Mouse (Mus musculus) CH12.LX (cell line): Measurements from ENCODE around the gene Mrpl9. TPM values are rescaled to one million over a fixed set of nuclear protein-coding genes. Genes with fewer than 3 reads are reported as not detected.

Experiments used
- DNase-seq: peaks from one replicate; pipeline ENCODE4 v3.0.0-alpha.2; 2013; ENCODE audit errors: extremely low read depth
- H3K27ac ChIP-seq: 2 replicates; pipeline ENCODE4 v1.5.1; 2012; ENCODE audit warnings: low read depth, mild to moderate bottlenecking, control low read depth, moderate library complexity; ENCODE audit not compliant: insufficient read depth
- H3K27me3 ChIP-seq: replicated peaks from 2 replicates; pipeline ENCODE3; 2012; ENCODE audit warnings: inconsistent platforms
- H3K36me3 ChIP-seq, 2 experiments: replicated peaks in 1 of 2; 2 replicates each; pipeline versions ENCODE3 to v1.6.1; 2012; ENCODE audit warnings: inconsistent platforms in 1 of 2, low read length in 1 of 2, mild to moderate bottlenecking in 1 of 2, mixed read lengths in 1 of 2, moderate library complexity in 1 of 2; ENCODE audit not compliant: control insufficient read depth in 1 of 2, insufficient read depth in 1 of 2
- H3K4me1 ChIP-seq, 2 experiments: 2 replicates each; pipeline ENCODE4 v1.6.1; 2012; ENCODE audit warnings: inconsistent platforms in 1 of 2, moderate library complexity in 1 of 2; ENCODE audit not compliant: insufficient read depth in 2 of 2, control insufficient read depth in 1 of 2
- H3K4me2 ChIP-seq: 2 replicates; pipeline ENCODE4 v1.6.1; 2012; ENCODE audit warnings: low read depth, mild to moderate bottlenecking, control low read depth; ENCODE audit not compliant: poor library complexity, insufficient read depth, severe bottlenecking
- H3K4me3 ChIP-seq, 3 experiments: fragments of 150-350 bp in 1 of 3; sonication (generic) in 1 of 3; replicated peaks in 1 of 3; 2 replicates each; pipeline versions ENCODE3 to v1.5.1; 2011 to 2012; ENCODE audit warnings: low read depth in 2 of 3, low read length in 2 of 3, mild to moderate bottlenecking in 2 of 3, moderate library complexity in 2 of 3, control low read depth in 1 of 3, improper control_type of control experiment in 1 of 3, inconsistent platforms in 1 of 3, mixed read lengths in 1 of 3; ENCODE audit not compliant: poor library complexity in 1 of 3
- H3K79me2 ChIP-seq: replicated peaks from 2 replicates; pipeline ENCODE4 v1.6.1; 2012; ENCODE audit warnings: mild to moderate bottlenecking, moderate library complexity; ENCODE audit not compliant: control insufficient read depth, poor library complexity, insufficient read depth, severe bottlenecking; ENCODE audit errors: extremely low read depth
- H3K9ac ChIP-seq: 2 replicates; pipeline ENCODE4 v1.6.1; 2012; ENCODE audit warnings: low read depth, mild to moderate bottlenecking, control low read depth, moderate library complexity; ENCODE audit not compliant: insufficient read depth
- H3K9me3 ChIP-seq: replicated peaks from 2 replicates; pipeline ENCODE3; 2012; ENCODE audit warnings: low read length, inconsistent platforms, mixed read lengths
- BHLHE40 ChIP-seq: IDR thresholded peaks from 2 replicates; pipeline ENCODE4 v1.6.1; 2011; ENCODE audit warnings: mild to moderate bottlenecking, low read depth, low read length, improper control_type of control experiment
- CHD2 ChIP-seq: IDR thresholded peaks from 2 replicates; pipeline ENCODE4 v1.6.1; 2011; ENCODE audit warnings: low read length, improper control_type of control experiment
- CTCF ChIP-seq, 2 experiments: IDR thresholded peaks in 1 of 2; conservative IDR thresholded peaks in 1 of 2; 2 replicates each; pipeline ENCODE4 v1.5.1; 2011 to 2012; ENCODE audit warnings: low read depth in 2 of 2, low read length in 2 of 2, improper control_type of control experiment in 1 of 2, inconsistent platforms in 1 of 2, mild to moderate bottlenecking in 1 of 2, moderate library complexity in 1 of 2
- E2F4 ChIP-seq: IDR thresholded peaks from 2 replicates; pipeline ENCODE4 v1.6.1; 2011; ENCODE audit warnings: low read depth, low read length, improper control_type of control experiment; ENCODE audit not compliant: insufficient replicate concordance
- EP300 ChIP-seq: IDR thresholded peaks from 2 replicates; pipeline ENCODE4 v1.6.1; 2011; ENCODE audit warnings: low read length, improper control_type of control experiment
- ETS1 ChIP-seq: conservative IDR thresholded peaks from 2 replicates; pipeline ENCODE4 v1.6.1; 2012; ENCODE audit warnings: low read depth, mild to moderate bottlenecking, inconsistent platforms, low read length, improper control_type of control experiment, moderate library complexity
- GABPA ChIP-seq: IDR thresholded peaks from 2 replicates; pipeline ENCODE4 v1.6.1; 2012; ENCODE audit warnings: low read depth, low read length, improper control_type of control experiment, inconsistent platforms; ENCODE audit not compliant: insufficient replicate concordance
- HCFC1 ChIP-seq: IDR thresholded peaks from 2 replicates; pipeline ENCODE4 v1.6.1; 2012; ENCODE audit warnings: low read depth, mild to moderate bottlenecking, inconsistent platforms, low read length, improper control_type of control experiment
- IRF4 ChIP-seq: IDR thresholded peaks from 2 replicates; pipeline ENCODE4 v1.6.1; 2014; ENCODE audit warnings: low read depth, mild to moderate bottlenecking, inconsistent platforms, low read length, improper control_type of control experiment
- JUN ChIP-seq: IDR thresholded peaks from 2 replicates; pipeline ENCODE4 v1.6.1; 2011; ENCODE audit warnings: low read depth, mild to moderate bottlenecking, low read length, improper control_type of control experiment, moderate library complexity; ENCODE audit not compliant: insufficient read depth
- MAFK ChIP-seq: IDR thresholded peaks from 2 replicates; pipeline ENCODE4 v1.6.1; 2011; ENCODE audit warnings: low read length, improper control_type of control experiment; ENCODE audit not compliant: insufficient replicate concordance
- MAZ ChIP-seq: IDR thresholded peaks from 2 replicates; pipeline ENCODE4 v1.6.1; 2012; ENCODE audit warnings: low read depth, mild to moderate bottlenecking, inconsistent platforms, low read length, improper control_type of control experiment, moderate library complexity
- MEF2A ChIP-seq: IDR thresholded peaks from 2 replicates; pipeline ENCODE4 v1.6.1; 2014; ENCODE audit warnings: low read depth, mild to moderate bottlenecking, inconsistent platforms, low read length, improper control_type of control experiment, borderline replicate concordance
- NELFE ChIP-seq: IDR thresholded peaks from 2 replicates; pipeline ENCODE4 v1.6.1; 2011; ENCODE audit warnings: low read depth, low read length, improper control_type of control experiment
- NRF1 ChIP-seq: IDR thresholded peaks from 2 replicates; pipeline ENCODE4 v1.6.1; 2014; ENCODE audit warnings: low read depth, mild to moderate bottlenecking, inconsistent platforms, low read length, improper control_type of control experiment, moderate library complexity
- PAX5 ChIP-seq: IDR thresholded peaks from 2 replicates; pipeline ENCODE4 v1.6.1; 2012; ENCODE audit warnings: low read length, inconsistent platforms, mixed read lengths
- POLR2A ChIP-seq: IDR thresholded peaks from 2 replicates; pipeline ENCODE4 v1.6.1; 2011; ENCODE audit warnings: low read depth, mild to moderate bottlenecking, improper control_type of control experiment, low read length
- POLR2AphosphoS2 ChIP-seq: IDR thresholded peaks from 2 replicates; pipeline ENCODE4 v1.6.1; 2011; ENCODE audit warnings: low read depth, low read length, improper control_type of control experiment
- SIN3A ChIP-seq: IDR thresholded peaks from 2 replicates; pipeline ENCODE4 v1.6.1; 2012; ENCODE audit warnings: low read length, improper control_type of control experiment, inconsistent platforms
- TBP ChIP-seq: conservative IDR thresholded peaks from 2 replicates; pipeline ENCODE4 v1.6.1; 2011; ENCODE audit warnings: low read depth, low read length, improper control_type of control experiment
- TCF12 ChIP-seq: IDR thresholded peaks from 2 replicates; pipeline ENCODE4 v1.6.1; 2014; ENCODE audit warnings: low read depth, mild to moderate bottlenecking, inconsistent platforms, low read length, improper control_type of control experiment
- UBTF ChIP-seq: IDR thresholded peaks from 2 replicates; pipeline ENCODE4 v1.6.1; 2012; ENCODE audit warnings: low read depth, mild to moderate bottlenecking, inconsistent platforms, low read length, improper control_type of control experiment, moderate library complexity
- USF2 ChIP-seq: conservative IDR thresholded peaks from 2 replicates; pipeline ENCODE4 v1.6.1; 2011; ENCODE audit warnings: low read depth, low read length, improper control_type of control experiment
- ZC3H11A ChIP-seq: IDR thresholded peaks from 2 replicates; pipeline ENCODE4 v1.6.1; 2012; ENCODE audit warnings: low read depth, mild to moderate bottlenecking, inconsistent platforms, low read length, improper control_type of control experiment
- ZKSCAN1 ChIP-seq: IDR thresholded peaks from 2 replicates; pipeline ENCODE4 v1.6.1; 2012; ENCODE audit warnings: low read depth, inconsistent platforms, low read length, improper control_type of control experiment, borderline replicate concordance
- ZMIZ1 ChIP-seq: IDR thresholded peaks from 2 replicates; pipeline ENCODE4 v1.6.1; 2012; ENCODE audit warnings: low read depth, mild to moderate bottlenecking, inconsistent platforms, low read length, improper control_type of control experiment
- ZNF384 ChIP-seq: IDR thresholded peaks from 2 replicates; pipeline ENCODE4 v1.6.1; 2012; ENCODE audit warnings: low read depth, low read length, improper control_type of control experiment, inconsistent platforms
- dilution Hi-C: fragments of 300-500 bp; cut with MboI; formaldehyde crosslinking; loops from 2 replicates; pipeline ENCODE4 v1.14.3; 2020; ENCODE audit warnings: low sequenced_read_pairs; ENCODE audit not compliant: extremely low pct_unique_long_range_greater_than_20kb, extremely low pct_ligation_motif_present
- in situ Hi-C: fragments of 300-500 bp; cut with MboI; formaldehyde crosslinking; loops from 3 replicates; pipeline ENCODE4 v1.14.3; 2019; ENCODE audit warnings: low sequenced_read_pairs, low pct_ligation_motif_present, low pct_unique_long_range_greater_than_20kb, mixed read lengths
- polyA plus RNA-seq: library from polyadenylated mRNA; unstranded; fragments of >175 nt; gene quantifications from 2 replicates; pipeline ENCODE4 v1.2.1, GENCODE M21; 2012; ENCODE audit warnings: low read depth; ENCODE audit not compliant: insufficient read length
- total RNA-seq, 2 experiments: library from RNA; depleted of rRNA; stranded (reverse); fragments of 300-350 nt in 1 of 2; fragments of >200 nt in 1 of 2; gene quantifications; 2 replicates each; pipeline ENCODE4 v1.2.3; 2012 to 2014

Gene Mrpl9
- total and polyA plus RNA-seq, 3 experiments = 104 to 114 (median 111) TPM

GRCm38 (mm10) chr3:94405561-94405960 lies 37.6 kb upstream of the Mrpl9 start:
- Histone ChIP-seq H3K9me3 (no peaks in the 10 kb centered on the region), H3K36me3 (no peaks in the 10 kb centered on the region), H3K27me3 (peaks cover 12% of the 10 kb centered on the region), H3K27ac (no peak overlapping the region), H3K4me2 (no peak overlapping the region), H3K4me3 (no peak overlapping the region), H3K79me2 (no peaks in the 10 kb centered on the region), H3K9ac (no peak overlapping the region), H3K4me1 (no peaks in the 10 kb centered on the region)
- no peak for TF ChIP-seq ETS1
- in situ Hi-C loops (no loop called here), dilution Hi-C loops (no loop called here)
- DNase-seq = no peak

- H3K4me1 ChIP-seq = no peaks in the 10 kb centered on the region
- H3K27me3 ChIP-seq = no peaks in the 10 kb centered on the region
- no peaks in the 10 kb centered on the region for H3K79me2 ChIP-seq
- dilution Hi-C loops (no loop called here), in situ Hi-C loops (no loop called here)
- no peak for TF ChIP-seq TBP
- TF ChIP-seq MEF2A = no peak
- TF ChIP-seq ZC3H11A = no peak
- no peak for TF ChIP-seq ZKSCAN1
- no peak for TF ChIP-seq UBTF
- TF ChIP-seq POLR2A = no peak
- no peak for TF ChIP-seq PAX5
- TF ChIP-seq EP300 = no peak
- TF ChIP-seq MAZ = no peak
- no peak for TF ChIP-seq NRF1
- TF ChIP-seq GABPA = no peak
- TF ChIP-seq IRF4 = no peak
- H3K9me3 ChIP-seq = no peaks in the 10 kb centered on the region
- no peak overlapping the region for H3K4me3 ChIP-seq
- no peak overlapping the region for H3K27ac ChIP-seq
- no peak for DNase-seq
- H3K36me3 ChIP-seq = no peaks in the 10 kb centered on the region
- no peak overlapping the region for H3K9ac ChIP-seq
- H3K4me2 ChIP-seq = no peak overlapping the region
Measured at GRCm38 (mm10) chr3:94412530-94412929, 30.6 kb upstream of the Mrpl9 start.

GRCm38 (mm10) chr3:94413031-94413679 lies 30.0 kb upstream of the Mrpl9 start, which contains the start of gene Tdrkh:
Tdrkh (plus strand) TSS chr3:94413273.
- no peaks in the 10 kb centered on the region for H3K27me3 ChIP-seq
- in situ Hi-C loops = no loop called here
- dilution Hi-C loops = no loop called here
- no peak for DNase-seq
- no peaks in the 10 kb centered on the region for H3K9me3 ChIP-seq
- no peak within 1 kb of the TSS for H3K4me3 ChIP-seq
- no peaks in the 10 kb centered on the region for H3K79me2 ChIP-seq
- no peak within 1 kb of the TSS for H3K9ac ChIP-seq
- H3K4me2 ChIP-seq = no peak within 1 kb of the TSS
- H3K4me1 ChIP-seq = no peaks in the 10 kb centered on the region
- no peak within 1 kb of the TSS for H3K27ac ChIP-seq
- no peaks in the 10 kb centered on the region for H3K36me3 ChIP-seq
- TF ChIP-seq TBP (no peak), ZKSCAN1 (no peak), CHD2 (no peak), TCF12 (no peak), NELFE (no peak), BHLHE40 (no peak), SIN3A (no peak), GABPA (no peak), ZMIZ1 (no peak), JUN (no peak), USF2 (no peak), MAFK (no peak), HCFC1 (no peak), POLR2AphosphoS2 (no peak), E2F4 (no peak), EP300 (no peak), ZNF384 (no peak), CTCF (conservative IDR thresholded peaks at IDR 0.05 in 1 of 2, IDR thresholded peaks at IDR 0.05 in 1 of 2; ENCODE audit: low read depth in 2 of 2, low read length in 2 of 2) (no peak)
